Mouse (Mus musculus): Measurements from ENCODE around the gene Cbarp. TPM values are rescaled to one million over a fixed set of nuclear protein-coding genes. Genes with fewer than 3 reads are reported as not detected.

Gene Cbarp
- total and polyA plus RNA-seq, 3 experiments, result 74.5 to 118 (median 84.3) TPM

- DNase-seq, result peak; percentile 20
Measured at GRCm38 (mm10) chr10:80130403-80131031, 10.1 kb downstream of the Cbarp start.

- peak; percentile 26 for DNase-seq
Measured at GRCm38 (mm10) chr10:80129846-80130245, 10.8 kb downstream of the Cbarp start.

GRCm38 (mm10) chr10:80127920-80128319, 12.7 kb downstream of the Cbarp start:
- no peak for DNase-seq

- no peak for DNase-seq
Measured at GRCm38 (mm10) chr10:80123932-80124562, 16.6 kb downstream of the Cbarp start.

- DNase-seq, result no peak
Measured at GRCm38 (mm10) chr10:80121639-80122038, 19.0 kb downstream of the Cbarp start.

GRCm38 (mm10) chr10:80120146-80120545, 20.5 kb downstream of the Cbarp start:
- DNase-seq, result peak; percentile 22

GRCm38 (mm10) chr10:80118552-80118951, 22.1 kb downstream of the Cbarp start:
- peak; percentile 29 for DNase-seq

- no peak for DNase-seq
Measured at GRCm38 (mm10) chr10:80117736-80118135, 22.9 kb downstream of the Cbarp start.

- peak; percentile 73 for DNase-seq
Measured at GRCm38 (mm10) chr10:80116927-80117691, 23.5 kb downstream of the Cbarp start.

GRCm38 (mm10) chr10:80116563-80116926, 24.1 kb downstream of the Cbarp start:
- no peak for DNase-seq

- DNase-seq, result no peak
Measured at GRCm38 (mm10) chr10:80115944-80116335, 24.7 kb downstream of the Cbarp start.

GRCm38 (mm10) chr10:80115290-80115943, 25.2 kb downstream of the Cbarp start, which contains the start of gene Stk11:
TSS of gene Stk11 (plus strand) at chr10:80115803.
- DNase-seq, result peak; percentile 99

- peak; percentile 95 for DNase-seq
Measured at GRCm38 (mm10) chr10:80114341-80115284, 26.0 kb downstream of the Cbarp start.

GRCm38 (mm10) chr10:80107678-80108077, 33.0 kb downstream of the Cbarp start:
- DNase-seq, result peak; percentile 75

GRCm38 (mm10) chr10:80105926-80106325, 34.7 kb downstream of the Cbarp start:
- no peak for DNase-seq

- DNase-seq, result no peak
Measured at GRCm38 (mm10) chr10:80105460-80105859, 35.2 kb downstream of the Cbarp start, which contains the start of gene Sbno2. TSS of gene Sbno2 (minus strand) at chr10:80105571.

- peak; percentile 71 for DNase-seq
Measured at GRCm38 (mm10) chr10:80104181-80104580, 36.5 kb downstream of the Cbarp start.

- DNase-seq, result no peak
Measured at GRCm38 (mm10) chr10:80103032-80103431, 37.6 kb downstream of the Cbarp start.

GRCm38 (mm10) chr10:80102216-80102915, 38.3 kb downstream of the Cbarp start:
- peak; percentile 90 for DNase-seq

- peak; percentile 83 for DNase-seq
Measured at GRCm38 (mm10) chr10:80100982-80101381, 39.7 kb downstream of the Cbarp start.

- DNase-seq, result peak; percentile 69
Measured at GRCm38 (mm10) chr10:80098630-80099029, 42.0 kb downstream of the Cbarp start.
